Mouse (Mus musculus): ENCODE results near the gene Znhit3.

DNA sequence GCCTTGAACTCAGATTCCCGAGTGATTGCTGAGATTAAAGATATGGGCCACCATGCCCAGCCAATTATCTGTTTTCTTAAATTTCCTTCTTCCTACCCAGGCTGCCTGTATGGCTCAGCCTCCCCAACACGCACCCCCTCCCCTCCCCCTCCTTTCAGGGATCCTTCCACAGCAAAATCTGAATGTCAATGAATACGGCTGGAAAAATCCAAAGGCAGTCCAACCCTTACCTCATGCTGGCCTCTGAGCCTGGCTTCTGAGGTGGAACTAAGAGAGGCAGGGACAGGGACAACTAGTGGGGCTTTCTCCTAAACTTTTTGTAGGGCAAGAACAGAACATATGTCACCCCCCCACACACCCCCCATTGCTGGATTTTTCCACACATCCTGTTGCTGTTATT lies 31.9 kb upstream of the Znhit3 start:
- TF ChIP-seq CTCF (IDR thresholded peaks at IDR 0.05; ENCODE audit: low read depth) (no peak), EP300 (IDR thresholded peaks at IDR 0.05; ENCODE audit: low read depth) (no peak)
